ENCODE assay signal across 16 mouse cellular contexts in genomic region chr1:90374517-90374916, GRCm38 (mm10).
DNase-seq lines count a peak whose midpoint lies in the region; ATAC-seq and TF ChIP-seq lines count a peak whose summit lies in the region.
"Had no signal": no experiment of that assay in that cellular context is flagged by ENCODE, and none has a peak within 500 bp of the region (broad histone marks: within the 10 kb centered on the region; RNA-seq: fewer than 3 reads in every experiment).

No protein-coding gene starts in this region.

- H3K27me3 ChIP-seq in hindbrain, embryonic 10.5 days (ENCODE audit: insufficient read depth, poor library complexity, severe bottlenecking) = no peaks in the 10 kb centered on the region
- no peaks in the 10 kb centered on the region for H3K27me3 ChIP-seq in hindbrain, embryonic 16.5 days (replicated peaks; ENCODE audit: control insufficient read depth, insufficient read depth, low read length)
- H3K27me3 ChIP-seq in embryonic facial prominence, embryonic 10.5 days (replicated peaks; ENCODE audit: low read depth, poor library complexity, severe bottlenecking) = no peaks in the 10 kb centered on the region
- no peaks in the 10 kb centered on the region for H3K27me3 ChIP-seq in forebrain, postnatal 0 days (ENCODE audit: insufficient read depth, low read length)
- no peaks in the 10 kb centered on the region for H3K27me3 ChIP-seq in midbrain, embryonic 14.5 days (ENCODE audit: control insufficient read depth, insufficient read depth, low read length)
- H3K27me3 ChIP-seq in cerebellum, adult 2 months (ENCODE audit: control insufficient read depth, insufficient read depth, low read length) = no peaks in the 10 kb centered on the region
- H3K27me3 ChIP-seq: kidney, embryonic 15.5 days; liver, embryonic 12.5 days; lung, embryonic 15.5 days had no signal

- H3K27ac ChIP-seq in hindbrain, embryonic 10.5 days = 0 out of 2 replicates have a peak overlapping the region, but pooled peaks have one; percentile 35
- H3K27ac ChIP-seq in hindbrain, embryonic 16.5 days (ENCODE audit: low read depth, low read length) = no peak overlapping the region
- H3K27ac ChIP-seq in embryonic facial prominence, embryonic 10.5 days (replicated peaks) = 0 out of 2 replicates have a peak overlapping the region, but pooled peaks have one; percentile 37
- no peak overlapping the region; the same call in 1 of the 2 replicates for H3K27ac ChIP-seq in forebrain, postnatal 0 days (ENCODE audit: low read depth, low read length)
- peak overlapping the region; percentile 55 for H3K27ac ChIP-seq in midbrain, embryonic 14.5 days (replicated peaks; ENCODE audit: low read depth, low read length)
- H3K27ac ChIP-seq in cerebellum, adult 2 months (ENCODE audit: insufficient read depth, low read length) = no peak overlapping the region
- H3K27ac ChIP-seq: heart, adult 2 months; kidney, embryonic 15.5 days; layer of hippocampus, adult 2 months; liver, embryonic 12.5 days; lung, embryonic 15.5 days had no signal

- no peaks in the 10 kb centered on the region for H3K36me3 ChIP-seq in hindbrain, embryonic 10.5 days
- no peaks in the 10 kb centered on the region for H3K36me3 ChIP-seq in hindbrain, embryonic 16.5 days (ENCODE audit: control insufficient read depth, insufficient read depth, low read length)
- no peaks in the 10 kb centered on the region for H3K36me3 ChIP-seq in embryonic facial prominence, embryonic 10.5 days (replicated peaks)
- no peaks in the 10 kb centered on the region for H3K36me3 ChIP-seq in forebrain, postnatal 0 days (ENCODE audit: insufficient read depth)
- no peaks in the 10 kb centered on the region for H3K36me3 ChIP-seq in midbrain, embryonic 14.5 days (ENCODE audit: control insufficient read depth, insufficient read depth, low read length)
- H3K36me3 ChIP-seq: kidney, embryonic 15.5 days; liver, embryonic 12.5 days; lung, embryonic 15.5 days had no signal

- no peak for TF ChIP-seq CTCF in forebrain, postnatal 0 days (IDR thresholded peaks at IDR 0.05; ENCODE audit: low read depth)
- TF ChIP-seq CTCF in cerebellum, adult 2 months (IDR thresholded peaks at IDR 0.05; ENCODE audit: borderline replicate concordance, insufficient read depth, low read depth, low read length) = no peak

- intact Hi-C loops in left cerebral cortex, postnatal 14 days (cut with DNase I) = no loop called here

- ATAC-seq in hindbrain, embryonic 16.5 days = no peak
- peak; percentile 42; the same call in 1 of the 2 replicates for ATAC-seq in forebrain, postnatal 0 days
- no peak for ATAC-seq in midbrain, embryonic 14.5 days (ENCODE audit: low FRiP score, low TSS enrichment)
- ATAC-seq: liver, embryonic 12.5 days had no signal

- H3K9me3 ChIP-seq in hindbrain, embryonic 10.5 days = no peaks in the 10 kb centered on the region
- no peaks in the 10 kb centered on the region for H3K9me3 ChIP-seq in hindbrain, embryonic 16.5 days (ENCODE audit: control insufficient read depth, low read length)
- no peaks in the 10 kb centered on the region for H3K9me3 ChIP-seq in embryonic facial prominence, embryonic 10.5 days
- H3K9me3 ChIP-seq in forebrain, postnatal 0 days (ENCODE audit: low read length) = no peaks in the 10 kb centered on the region
- no peaks in the 10 kb centered on the region for H3K9me3 ChIP-seq in midbrain, embryonic 14.5 days (ENCODE audit: control insufficient read depth, low read length)
- H3K9me3 ChIP-seq: kidney, embryonic 15.5 days; liver, embryonic 12.5 days; lung, embryonic 15.5 days had no signal

- H3K4me3 ChIP-seq in hindbrain, embryonic 10.5 days = no peak overlapping the region
- H3K4me3 ChIP-seq in hindbrain, embryonic 16.5 days (ENCODE audit: low read length) = no peak overlapping the region
- H3K4me3 ChIP-seq in embryonic facial prominence, embryonic 10.5 days = no peak overlapping the region
- H3K4me3 ChIP-seq in forebrain, postnatal 0 days (ENCODE audit: low read depth, low read length) = no peak overlapping the region
- H3K4me3 ChIP-seq in midbrain, embryonic 14.5 days (replicated peaks; ENCODE audit: low read depth, low read length) = no peak overlapping the region
- H3K4me3 ChIP-seq in cerebellum, adult 2 months (replicated peaks; ENCODE audit: insufficient read depth, low read depth, low read length) = no peak overlapping the region
- H3K4me3 ChIP-seq: heart, adult 2 months; kidney, embryonic 15.5 days; layer of hippocampus, adult 2 months; liver, embryonic 12.5 days; lung, embryonic 15.5 days; myocyte had no signal

- no peak overlapping the region for H3K9ac ChIP-seq in hindbrain, embryonic 16.5 days (ENCODE audit: low read depth, low read length)
- H3K9ac ChIP-seq in forebrain, postnatal 0 days = no peak overlapping the region
- H3K9ac ChIP-seq in midbrain, embryonic 14.5 days (replicated peaks; ENCODE audit: low read length) = no peak overlapping the region
- H3K9ac ChIP-seq: kidney, embryonic 15.5 days; liver, embryonic 12.5 days; lung, embryonic 15.5 days had no signal

- no peak overlapping the region for H3K4me2 ChIP-seq in hindbrain, embryonic 16.5 days (ENCODE audit: low read length)
- no peak overlapping the region for H3K4me2 ChIP-seq in forebrain, postnatal 0 days (ENCODE audit: low read depth)
- no peak overlapping the region for H3K4me2 ChIP-seq in midbrain, embryonic 14.5 days (ENCODE audit: low read length)
- H3K4me2 ChIP-seq: kidney, embryonic 15.5 days; liver, embryonic 12.5 days; lung, embryonic 15.5 days had no signal

- peaks cover 4% of the 10 kb centered on the region; the same call in 1 of the 2 replicates for H3K4me1 ChIP-seq in hindbrain, embryonic 10.5 days (replicated peaks)
- no peaks in the 10 kb centered on the region for H3K4me1 ChIP-seq in hindbrain, embryonic 16.5 days (ENCODE audit: control insufficient read depth, insufficient read depth, low read depth, low read length)
- peaks cover 15% of the 10 kb centered on the region for H3K4me1 ChIP-seq in embryonic facial prominence, embryonic 10.5 days
- no peaks in the 10 kb centered on the region for H3K4me1 ChIP-seq in forebrain, postnatal 0 days (ENCODE audit: insufficient read depth)
- H3K4me1 ChIP-seq in midbrain, embryonic 14.5 days (ENCODE audit: control insufficient read depth, insufficient read depth, low read length) = 0 out of 2 replicates have a peak, but pooled peaks cover 5% of the 10 kb centered on the region
- H3K4me1 ChIP-seq in cerebellum, adult 2 months (ENCODE audit: control insufficient read depth, insufficient read depth, low read length) = no peaks in the 10 kb centered on the region
- H3K4me1 ChIP-seq: liver, embryonic 12.5 days; lung, embryonic 15.5 days had no signal

- no peak for TF ChIP-seq POLR2A in cerebellum, adult 2 months (IDR thresholded peaks at IDR 0.05; ENCODE audit: borderline replicate concordance, insufficient read depth, low read length)

- DNase-seq in hindbrain, embryonic 10.5 days (ENCODE audit: low spot score) = no peak
- no peak for DNase-seq in embryonic facial prominence, embryonic 10.5 days (ENCODE audit: low spot score)
- DNase-seq in forebrain, postnatal 0 days = no peak
- DNase-seq in midbrain, embryonic 14.5 days = peak; percentile 55
- DNase-seq in left cerebral cortex, postnatal 14 days (ENCODE audit: low spot score in 2 of 2) = no peak
- no peak for DNase-seq in cerebellum, adult 2 months
- no peak for DNase-seq in cerebellum, postnatal 36 days
- DNase-seq: cerebellum, adult 11 months; heart, adult 2 months; thymus, postnatal 25 days had no signal

- 91% methylated on average over 12 of the region's 12 CpGs for WGBS in hindbrain, embryonic 10.5 days
- WGBS in hindbrain, embryonic 16.5 days = 65% methylated on average over 12 of the region's 12 CpGs
- WGBS in embryonic facial prominence, embryonic 10.5 days = 83% methylated on average over 12 of the region's 12 CpGs
- WGBS in forebrain, postnatal 0 days = 70% methylated on average over 12 of the region's 12 CpGs
- 58% methylated on average over 12 of the region's 12 CpGs for WGBS in midbrain, embryonic 14.5 days
- 93% methylated on average over 12 of the region's 12 CpGs for WGBS in cerebellum, adult 2 months

Comparison
In these comparisons a context has a peak if more than half of its experiments do, and no peak if none do; other contexts are left out.
1. H3K27ac ChIP-seq: peak in hindbrain, embryonic 10.5 days (single experiment), embryonic facial prominence, embryonic 10.5 days (single experiment) and midbrain, embryonic 14.5 days (single experiment); none in hindbrain, embryonic 16.5 days (single experiment), forebrain, postnatal 0 days (single experiment) and cerebellum, adult 2 months (single experiment).